Mouse (Mus musculus): ENCODE measurements around the gene Ap1ar.
A peak's percentile ranks its signal among the peaks of the same experiment; 100 is the strongest.

The Ap1ar gene

GRCm38 (mm10) chr3:127837154-127837865 is at the start of gene Ap1ar:
Ap1ar (minus strand) TSS chr3:127837523.
- peak; percentile 95 for DNase-seq (ENCODE audit: low spot score in 2 of 2)

GRCm38 (mm10) chr3:127881684-127882083 is 44.4 kb upstream of the Ap1ar start:
- DNase-seq (ENCODE audit: low spot score in 2 of 2), result no peak

- DNase-seq (ENCODE audit: low spot score in 2 of 2), result no peak
Observed at GRCm38 (mm10) chr3:127879968-127880367, 42.6 kb upstream of the Ap1ar start.

GRCm38 (mm10) chr3:127875509-127875908 is 38.2 kb upstream of the Ap1ar start:
- no peak for DNase-seq (ENCODE audit: low spot score in 2 of 2)

GRCm38 (mm10) chr3:127875059-127875458 is 37.7 kb upstream of the Ap1ar start:
- DNase-seq (ENCODE audit: low spot score in 2 of 2), result no peak

- no peak for DNase-seq (ENCODE audit: low spot score in 2 of 2)
Observed at GRCm38 (mm10) chr3:127874254-127874883, 37.0 kb upstream of the Ap1ar start.

GRCm38 (mm10) chr3:127871575-127871974 is 34.3 kb upstream of the Ap1ar start:
- DNase-seq (ENCODE audit: low spot score in 2 of 2), result no peak

GRCm38 (mm10) chr3:127868880-127869279 is 31.6 kb upstream of the Ap1ar start:
- DNase-seq (ENCODE audit: low spot score in 2 of 2), result no peak

GRCm38 (mm10) chr3:127868046-127868758 is 30.9 kb upstream of the Ap1ar start:
- no peak for DNase-seq (ENCODE audit: low spot score in 2 of 2)

- DNase-seq (ENCODE audit: low spot score in 2 of 2), result no peak
Observed at GRCm38 (mm10) chr3:127864242-127864641, 26.9 kb upstream of the Ap1ar start.

GRCm38 (mm10) chr3:127863571-127863970 is 26.2 kb upstream of the Ap1ar start:
- DNase-seq (ENCODE audit: low spot score in 2 of 2), result no peak

- no peak for DNase-seq (ENCODE audit: low spot score in 2 of 2)
Observed at GRCm38 (mm10) chr3:127862479-127862878, 25.2 kb upstream of the Ap1ar start.

- DNase-seq (ENCODE audit: low spot score in 2 of 2), result no peak
Observed at GRCm38 (mm10) chr3:127861340-127861739, 24.0 kb upstream of the Ap1ar start.

- DNase-seq (ENCODE audit: low spot score in 2 of 2), result peak; percentile 14 to 58
Observed at GRCm38 (mm10) chr3:127853431-127854206, 16.3 kb upstream of the Ap1ar start.

GRCm38 (mm10) chr3:127852722-127853121 is 15.4 kb upstream of the Ap1ar start:
- DNase-seq (ENCODE audit: low spot score in 2 of 2), result no peak

- DNase-seq (ENCODE audit: low spot score in 2 of 2), result no peak
Observed at GRCm38 (mm10) chr3:127850776-127851646, 13.7 kb upstream of the Ap1ar start.

GRCm38 (mm10) chr3:127849922-127850321 is 12.6 kb upstream of the Ap1ar start:
- DNase-seq (ENCODE audit: low spot score in 2 of 2), result no peak

GRCm38 (mm10) chr3:127848088-127848808 is 10.9 kb upstream of the Ap1ar start:
- DNase-seq (ENCODE audit: low spot score in 2 of 2), result no peak

GRCm38 (mm10) chr3:127843941-127844327 is 6.6 kb upstream of the Ap1ar start:
- DNase-seq (ENCODE audit: low spot score in 2 of 2), result no peak

GRCm38 (mm10) chr3:127843324-127843940 is 6.1 kb upstream of the Ap1ar start:
- DNase-seq (ENCODE audit: low spot score in 2 of 2), result no peak

Measured in heart, adult 9 months (tissue).